Mouse (Mus musculus): ENCODE data around the gene Dnajc9. TPM values are rescaled to one million over a fixed set of nuclear protein-coding genes. Genes with fewer than 3 reads are reported as not detected.
A peak's percentile ranks its signal among the peaks of the same experiment; 100 is the strongest.

The Dnajc9 gene
- polyA plus RNA-seq, 1 experiment from 2014 or later = 147 TPM

GRCm38 (mm10) chr14:20392326-20392725 is 3.6 kb upstream of the Dnajc9 start:
- peaks cover 30% of the 10 kb centered on the region for H3K36me3 ChIP-seq
- no peak for ATAC-seq
- H3K9ac ChIP-seq = peak overlapping the region; percentile 55
- peaks cover 44% of the 10 kb centered on the region for H3K4me1 ChIP-seq
- H3K27me3 ChIP-seq (replicated peaks) = no peaks in the 10 kb centered on the region
- peak overlapping the region; percentile 82 for H3K4me2 ChIP-seq
- peak overlapping the region; percentile 64 for H3K27ac ChIP-seq
- H3K9me3 ChIP-seq (replicated peaks) = no peaks in the 10 kb centered on the region
- WGBS (ENCODE audit: insufficient replicate concordance) = 49% methylated on average over 4 of the region's 4 CpGs
- H3K4me3 ChIP-seq = peak overlapping the region; percentile 78

- H3K9ac ChIP-seq = peak overlapping the region; percentile 94
- 78% methylated on average over 8 of the region's 8 CpGs for WGBS (ENCODE audit: insufficient replicate concordance)
Observed at GRCm38 (mm10) chr14:20389446-20390079, 853 bp upstream of the Dnajc9 start.

GRCm38 (mm10) chr14:20379753-20380430 is 8.8 kb downstream of the Dnajc9 start:
- H3K9ac ChIP-seq = no peak overlapping the region
- peaks cover 14% of the 10 kb centered on the region for H3K4me1 ChIP-seq
- no peak for ATAC-seq
- H3K4me2 ChIP-seq = no peak overlapping the region
- peaks cover 76% of the 10 kb centered on the region for H3K36me3 ChIP-seq
- no peak overlapping the region for H3K27ac ChIP-seq
- no peaks in the 10 kb centered on the region for H3K9me3 ChIP-seq (replicated peaks)
- no peak overlapping the region for H3K4me3 ChIP-seq
- 74% methylated on average over 9 of the region's 9 CpGs for WGBS (ENCODE audit: insufficient replicate concordance)
- no peaks in the 10 kb centered on the region for H3K27me3 ChIP-seq (replicated peaks)

More at GRCm38 (mm10) chr14:20389446-20390079, 853 bp upstream of the Dnajc9 start:
- peak overlapping the region; percentile 89 for H3K4me3 ChIP-seq
- H3K9me3 ChIP-seq (replicated peaks) = no peaks in the 10 kb centered on the region
- H3K27ac ChIP-seq = peak overlapping the region; percentile 87
- no peak for ATAC-seq
- H3K27me3 ChIP-seq (replicated peaks) = no peaks in the 10 kb centered on the region
- H3K36me3 ChIP-seq = peaks cover 58% of the 10 kb centered on the region
- peak overlapping the region; percentile 80 for H3K4me2 ChIP-seq
- peaks cover 65% of the 10 kb centered on the region for H3K4me1 ChIP-seq

DNA sequence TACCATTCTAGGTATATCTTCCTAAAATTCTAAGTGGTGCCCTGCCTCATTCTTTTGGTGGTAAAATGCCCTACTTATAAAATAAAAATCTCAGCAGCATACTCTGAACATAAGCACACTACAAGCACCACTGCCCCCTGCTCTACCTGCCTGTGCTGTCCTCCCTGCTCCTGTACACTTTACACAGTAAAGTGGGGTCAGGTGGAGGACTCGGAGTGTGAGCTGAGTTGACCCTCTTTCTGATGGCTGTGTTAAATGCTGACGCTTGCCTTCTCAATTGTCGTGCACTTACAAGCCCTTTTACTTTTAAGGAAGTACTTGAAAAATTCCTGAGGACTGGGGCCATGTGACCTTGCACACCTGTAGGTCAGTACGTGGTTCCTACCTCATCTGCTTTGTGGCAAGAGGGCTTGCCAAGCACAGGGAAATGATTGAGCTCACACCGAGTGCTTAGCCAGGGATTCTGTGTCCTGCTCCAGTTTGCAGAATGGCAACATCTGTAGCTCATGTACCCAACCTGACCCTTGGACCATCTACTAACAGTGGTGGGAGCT is 9.5 kb downstream of the Dnajc9 start:
- Histone ChIP-seq H3K9ac (no peak overlapping the region), H3K4me2 (no peak overlapping the region), H3K4me3 (no peak overlapping the region), H3K27ac (no peak overlapping the region), H3K36me3 (peaks cover 73% of the 10 kb centered on the region), H3K9me3 (replicated peaks) (no peaks in the 10 kb centered on the region), H3K4me1 (peaks cover 14% of the 10 kb centered on the region), H3K27me3 (replicated peaks) (no peaks in the 10 kb centered on the region)
- ATAC-seq = no peak
- 74% methylated on average over 5 of the region's 5 CpGs for WGBS (ENCODE audit: insufficient replicate concordance)

GRCm38 (mm10) chr14:20378313-20379061 is 10.2 kb downstream of the Dnajc9 start:
- no peaks in the 10 kb centered on the region for H3K27me3 ChIP-seq (replicated peaks)
- ATAC-seq = peak; percentile 74
- no peak overlapping the region for H3K4me3 ChIP-seq
- no peak overlapping the region; the same call in 1 of the 2 replicates for H3K27ac ChIP-seq
- no peak overlapping the region for H3K9ac ChIP-seq
- no peaks in the 10 kb centered on the region for H3K9me3 ChIP-seq (replicated peaks)
- WGBS (ENCODE audit: insufficient replicate concordance) = 33% methylated on average over 13 of the region's 13 CpGs
- H3K4me2 ChIP-seq = no peak overlapping the region
- peaks cover 14% of the 10 kb centered on the region for H3K4me1 ChIP-seq
- peaks cover 71% of the 10 kb centered on the region for H3K36me3 ChIP-seq

GRCm38 (mm10) chr14:20377112-20377521 is 11.6 kb downstream of the Dnajc9 start:
- H3K9me3 ChIP-seq (replicated peaks) = no peaks in the 10 kb centered on the region
- WGBS (ENCODE audit: insufficient replicate concordance) = 59% methylated on average over 4 of the region's 4 CpGs
- no peak overlapping the region for H3K4me3 ChIP-seq
- no peak overlapping the region for H3K9ac ChIP-seq
- no peaks in the 10 kb centered on the region for H3K27me3 ChIP-seq (replicated peaks)
- no peak overlapping the region for H3K27ac ChIP-seq
- peaks cover 14% of the 10 kb centered on the region for H3K4me1 ChIP-seq
- ATAC-seq = peak; percentile 45
- peaks cover 62% of the 10 kb centered on the region for H3K36me3 ChIP-seq
- H3K4me2 ChIP-seq = no peak overlapping the region

DNA sequence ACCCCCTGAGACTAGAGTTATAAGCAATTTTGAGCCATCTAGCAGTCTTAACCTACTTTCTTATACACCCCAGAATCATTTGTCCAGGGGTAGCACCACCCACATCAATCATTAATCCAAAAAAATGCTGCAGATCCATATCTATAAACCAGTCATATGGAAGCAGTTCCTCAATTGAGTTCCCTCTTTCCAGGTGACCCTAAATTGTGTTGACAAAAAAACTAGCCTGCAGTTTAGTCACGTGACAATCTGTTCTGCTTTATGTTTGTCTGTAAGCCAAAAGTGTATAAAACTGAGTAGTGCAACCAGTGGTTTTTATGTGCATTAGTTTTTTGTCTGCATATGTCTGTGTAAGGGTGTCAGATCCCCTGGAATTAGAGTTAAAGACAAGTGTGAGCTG is 16.9 kb downstream of the Dnajc9 start:
- peaks cover 44% of the 10 kb centered on the region for H3K36me3 ChIP-seq
- ATAC-seq = no peak
- no peak overlapping the region for H3K9ac ChIP-seq
- H3K4me2 ChIP-seq = no peak overlapping the region
- no peaks in the 10 kb centered on the region for H3K27me3 ChIP-seq (replicated peaks)
- no peak overlapping the region for H3K27ac ChIP-seq
- 75% methylated on average over 1 of the region's 1 CpGs for WGBS (ENCODE audit: insufficient replicate concordance)
- peaks cover 4% of the 10 kb centered on the region for H3K4me1 ChIP-seq
- no peak overlapping the region for H3K4me3 ChIP-seq
- H3K9me3 ChIP-seq (replicated peaks) = no peaks in the 10 kb centered on the region

DNA sequence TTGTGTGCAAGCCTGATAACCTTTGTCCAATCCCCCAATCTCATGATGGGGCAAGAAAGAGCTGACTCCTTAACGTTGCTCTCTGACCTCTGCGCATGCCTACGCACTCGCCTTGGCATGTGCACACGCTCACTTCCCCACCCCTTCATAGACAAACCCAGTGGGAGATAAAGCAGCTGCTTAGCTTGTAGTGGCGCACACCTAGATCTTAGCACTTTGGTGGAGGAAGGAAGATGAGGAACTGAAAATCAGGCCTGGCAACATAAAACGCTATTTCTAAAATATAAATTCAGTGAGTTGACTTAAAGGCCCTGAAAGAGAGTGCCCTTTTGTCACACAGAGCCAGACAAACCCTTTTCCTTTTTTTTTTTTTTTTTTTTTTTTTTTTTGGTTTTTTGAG is 17.9 kb downstream of the Dnajc9 start:
- no peak for ATAC-seq

GRCm38 (mm10) chr14:20368271-20368670 is 20.4 kb downstream of the Dnajc9 start:
- WGBS (ENCODE audit: insufficient replicate concordance) = 84% methylated on average over 3 of the region's 3 CpGs
- Histone ChIP-seq H3K4me2 (no peak overlapping the region), H3K27ac (no peak overlapping the region), H3K36me3 (peaks cover 42% of the 10 kb centered on the region), H3K4me1 (peaks cover 3% of the 10 kb centered on the region; the same call in 1 of the 2 replicates), H3K27me3 (replicated peaks) (no peaks in the 10 kb centered on the region), H3K9ac (no peak overlapping the region), H3K9me3 (replicated peaks) (no peaks in the 10 kb centered on the region), H3K4me3 (no peak overlapping the region)
- ATAC-seq = no peak

More for the DNA sequence above, 17.9 kb downstream of the Dnajc9 start:
- H3K9me3 ChIP-seq (replicated peaks) = no peaks in the 10 kb centered on the region
- H3K27me3 ChIP-seq (replicated peaks) = no peaks in the 10 kb centered on the region
- no peak overlapping the region for H3K4me3 ChIP-seq
- 71% methylated on average over 7 of the region's 7 CpGs for WGBS (ENCODE audit: insufficient replicate concordance)
- H3K27ac ChIP-seq = no peak overlapping the region
- H3K9ac ChIP-seq = no peak overlapping the region
- H3K4me2 ChIP-seq = no peak overlapping the region
- H3K36me3 ChIP-seq = peaks cover 39% of the 10 kb centered on the region
- H3K4me1 ChIP-seq = peaks cover 3% of the 10 kb centered on the region; the same call in 1 of the 2 replicates

DNA sequence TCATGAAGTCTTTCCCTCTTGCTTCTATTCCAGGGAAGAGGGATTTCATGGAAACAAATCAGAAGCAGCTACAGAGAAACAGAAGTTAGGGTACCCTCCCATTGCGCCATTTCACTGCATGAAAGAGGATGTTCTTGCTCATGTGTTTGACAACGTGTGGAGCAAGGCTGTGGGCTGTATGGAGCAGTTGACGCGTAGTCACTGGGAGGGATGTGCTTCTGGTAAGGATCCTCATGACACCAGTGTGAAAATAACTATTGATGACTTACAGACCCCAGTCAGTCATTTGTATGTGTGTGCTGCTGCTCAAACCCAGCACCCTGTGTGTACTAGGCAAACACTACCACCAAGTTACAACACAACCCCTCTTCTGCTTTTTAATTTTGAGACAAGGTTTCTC is 25.5 kb downstream of the Dnajc9 start:
- Histone ChIP-seq H3K4me3 (no peak overlapping the region), H3K4me1 (no peaks in the 10 kb centered on the region), H3K9ac (no peak overlapping the region), H3K9me3 (replicated peaks) (no peaks in the 10 kb centered on the region), H3K27me3 (replicated peaks) (no peaks in the 10 kb centered on the region), H3K4me2 (no peak overlapping the region), H3K27ac (no peak overlapping the region), H3K36me3 (peaks cover 71% of the 10 kb centered on the region)
- ATAC-seq = no peak
- WGBS (ENCODE audit: insufficient replicate concordance) = 78% methylated on average over 4 of the region's 4 CpGs

- H3K4me1 ChIP-seq = peaks cover 29% of the 10 kb centered on the region
- peak within 1 kb of the TSS; percentile 91 for H3K9ac ChIP-seq
- H3K4me2 ChIP-seq = peak within 1 kb of the TSS; percentile 80
- ATAC-seq = peak; percentile 98
- peaks cover 42% of the 10 kb centered on the region for H3K36me3 ChIP-seq
- H3K27me3 ChIP-seq (replicated peaks) = no peaks in the 10 kb centered on the region
- no peaks in the 10 kb centered on the region for H3K9me3 ChIP-seq (replicated peaks)
- peak within 1 kb of the TSS; percentile 84 for H3K4me3 ChIP-seq
- under 1% methylated on average over 33 of the region's 42 CpGs for WGBS (ENCODE audit: insufficient replicate concordance)
- peak within 1 kb of the TSS; percentile 92 for H3K27ac ChIP-seq
Observed at GRCm38 (mm10) chr14:20347991-20348541, 40.6 kb downstream of the Dnajc9 start, which contains the start of the genes Ecd and Fam149b. Gene Ecd (minus strand): TSS chr14:20348121. Gene Fam149b (plus strand): TSS chr14:20348162.
